Mouse (Mus musculus) CH12.LX (cell line): ENCODE data around the gene Gm10031.

ENCODE experiments used
- CTCF ChIP-seq, 2 experiments: IDR thresholded peaks in 1 of 2; conservative IDR thresholded peaks in 1 of 2; 2 replicates each; pipeline ENCODE4 v1.5.1; 2011 to 2012; ENCODE audit warnings: low read depth in 2 of 2, low read length in 2 of 2, improper control_type of control experiment in 1 of 2, inconsistent platforms in 1 of 2, mild to moderate bottlenecking in 1 of 2, moderate library complexity in 1 of 2
- EP300 ChIP-seq: IDR thresholded peaks from 2 replicates; pipeline ENCODE4 v1.6.1; 2011; ENCODE audit warnings: low read length, improper control_type of control experiment
- MAX ChIP-seq: IDR thresholded peaks from 2 replicates; pipeline ENCODE4 v1.6.1; 2011; ENCODE audit warnings: low read length, improper control_type of control experiment
- MXI1 ChIP-seq: IDR thresholded peaks from 2 replicates; pipeline ENCODE4 v1.6.1; 2011; ENCODE audit warnings: mild to moderate bottlenecking, low read depth, low read length, improper control_type of control experiment
- POLR2A ChIP-seq: IDR thresholded peaks from 2 replicates; pipeline ENCODE4 v1.6.1; 2011; ENCODE audit warnings: low read depth, mild to moderate bottlenecking, improper control_type of control experiment, low read length
- ZC3H11A ChIP-seq: IDR thresholded peaks from 2 replicates; pipeline ENCODE4 v1.6.1; 2012; ENCODE audit warnings: low read depth, mild to moderate bottlenecking, inconsistent platforms, low read length, improper control_type of control experiment
- ZMIZ1 ChIP-seq: IDR thresholded peaks from 2 replicates; pipeline ENCODE4 v1.6.1; 2012; ENCODE audit warnings: low read depth, mild to moderate bottlenecking, inconsistent platforms, low read length, improper control_type of control experiment

DNA sequence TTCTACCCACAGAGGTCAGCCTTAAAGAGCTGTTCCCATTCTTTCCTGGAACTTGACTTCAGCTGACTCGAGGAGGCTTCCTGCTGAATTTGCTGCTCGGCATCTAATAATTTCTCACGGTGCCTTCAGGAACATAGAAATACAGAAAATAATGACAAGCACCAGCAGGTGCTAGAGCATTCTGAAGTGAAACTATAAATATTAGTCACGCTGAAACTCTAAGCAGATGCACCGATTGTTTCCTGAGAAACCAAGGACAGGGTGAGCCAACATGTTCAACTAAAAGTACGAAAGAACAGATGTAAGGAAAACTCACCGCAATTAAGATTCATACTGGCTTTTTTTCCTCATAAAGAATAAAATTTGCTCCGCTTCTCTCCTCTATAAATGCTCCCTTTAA is 28.8 kb upstream of the Gm10031 start:
- TF ChIP-seq EP300: peak; percentile 94
- TF ChIP-seq MAX: no peak
- no peak for TF ChIP-seq MXI1
- TF ChIP-seq ZC3H11A: no peak
- TF ChIP-seq CTCF (conservative IDR thresholded peaks at IDR 0.05 in 1 of 2, IDR thresholded peaks at IDR 0.05 in 1 of 2; ENCODE audit: low read depth in 2 of 2, low read length in 2 of 2): no peak
- TF ChIP-seq ZMIZ1: no peak
- no peak for TF ChIP-seq POLR2A
